Mouse (Mus musculus) intestine, embryonic 14.5 days (tissue): Measurements from ENCODE around the gene Mast4. TPM values are rescaled to one million over a fixed set of nuclear protein-coding genes. Genes with fewer than 3 reads are reported as not detected.

Experiments used
- ATAC-seq: fragments of 200-750 bp; cut with Nextera tagmentation; replicated peaks from 2 replicates; pipeline ENCODE4 v1.8.0; 2017; ENCODE audit warnings: low read depth, moderate number of reproducible peaks, moderate TSS enrichment, moderate library complexity; ENCODE audit not compliant: low FRiP score, low TSS enrichment
- DNase-seq: peaks from one replicate; pipeline ENCODE4 v3.0.0-alpha.2; 2018; ENCODE audit warnings: low spot score
- H3K27ac ChIP-seq: fragments of 300-500 bp; sonication (generic); 2 replicates; pipeline ENCODE4 v1.5.1; 2014; ENCODE audit warnings: low read depth, mild to moderate bottlenecking, control low read depth
- H3K27me3 ChIP-seq: fragments of 300-500 bp; sonication (generic); replicated peaks from 2 replicates; pipeline ENCODE4 v1.6.1; 2014; ENCODE audit warnings: low read length, control low read depth; ENCODE audit not compliant: control insufficient read depth, insufficient read depth
- H3K36me3 ChIP-seq: fragments of 300-500 bp; sonication (generic); 2 replicates; pipeline ENCODE4 v1.6.1; 2014; ENCODE audit warnings: low read length, control low read depth; ENCODE audit not compliant: control insufficient read depth, insufficient read depth
- H3K4me1 ChIP-seq: fragments of 300-500 bp; sonication (generic); replicated peaks from 2 replicates; pipeline ENCODE4 v1.6.1; 2014; ENCODE audit warnings: low read length, control low read depth, mixed read lengths; ENCODE audit not compliant: control insufficient read depth, insufficient read depth
- H3K4me2 ChIP-seq: fragments of 300-500 bp; sonication (generic); 2 replicates; pipeline ENCODE4 v1.6.1; 2014; ENCODE audit warnings: low read length
- H3K4me3 ChIP-seq: fragments of 300-500 bp; sonication (generic); 2 replicates; pipeline ENCODE4 v1.5.1; 2014; ENCODE audit warnings: low read depth, low read length, control low read depth, mixed read lengths
- H3K9ac ChIP-seq: fragments of 300-500 bp; sonication (generic); 2 replicates; pipeline ENCODE4 v1.6.1; 2014; ENCODE audit warnings: mild to moderate bottlenecking, low read length
- H3K9me3 ChIP-seq: fragments of 300-500 bp; sonication (generic); 2 replicates; pipeline ENCODE4 v1.6.1; 2016; ENCODE audit warnings: low read length, control low read depth; ENCODE audit not compliant: control insufficient read depth
- WGBS: fragments of 180-500 bp; shearing (Covaris S2); extraction: QIAGEN DNeasy Blood & Tissue Kit; methylation state at CpG from one replicate; pipeline ENCODE4 v1.1.7; 2014; 5-methylcytosine and 5-hydroxymethylcytosine counted together
- polyA plus RNA-seq: library from polyadenylated mRNA; unstranded; fragments of >200 nt; fragmentation: Nextera tagmentation; extraction: Ambion mirVana; gene quantifications from 2 replicates; pipeline ENCODE4 v1.2.1, GENCODE M21; 2014

The Mast4 gene
- polyA plus RNA-seq, 1 experiment from 2014 or later = 31.9 TPM

GRCm38 (mm10) chr13:103073461-103073860 is 260.8 kb downstream of the Mast4 start:
- H3K36me3 ChIP-seq = no peaks in the 10 kb centered on the region
- WGBS = 70% methylated on average over 4 of the region's 4 CpGs
- no peak overlapping the region for H3K27ac ChIP-seq
- H3K9ac ChIP-seq = no peak overlapping the region
- H3K4me2 ChIP-seq = no peak overlapping the region
- no peak overlapping the region for H3K4me3 ChIP-seq
- H3K9me3 ChIP-seq = no peaks in the 10 kb centered on the region
- ATAC-seq (no peak), DNase-seq (no peak)
- H3K4me1 ChIP-seq = no peaks in the 10 kb centered on the region
- H3K27me3 ChIP-seq = no peaks in the 10 kb centered on the region

- H3K4me1 ChIP-seq = no peaks in the 10 kb centered on the region
- no peaks in the 10 kb centered on the region for H3K27me3 ChIP-seq
- no peak overlapping the region for H3K4me3 ChIP-seq
- H3K9ac ChIP-seq = no peak overlapping the region
- ATAC-seq = no peak
- no peaks in the 10 kb centered on the region for H3K36me3 ChIP-seq
- H3K4me2 ChIP-seq = no peak overlapping the region
- WGBS = 74% methylated on average over 3 of the region's 3 CpGs
- DNase-seq = no peak
- no peak overlapping the region for H3K27ac ChIP-seq
- H3K9me3 ChIP-seq = no peaks in the 10 kb centered on the region
These were observed 262.5 kb downstream of the Mast4 start for GRCm38 (mm10) chr13:103071783-103072182.

- Histone ChIP-seq H3K36me3 (no peaks in the 10 kb centered on the region), H3K27ac (no peak overlapping the region), H3K27me3 (no peaks in the 10 kb centered on the region), H3K9me3 (no peaks in the 10 kb centered on the region), H3K4me1 (no peaks in the 10 kb centered on the region), H3K4me2 (no peak overlapping the region), H3K4me3 (no peak overlapping the region), H3K9ac (no peak overlapping the region)
- ATAC-seq (no peak), DNase-seq (no peak)
- 59% methylated on average over 7 of the region's 7 CpGs for WGBS
These were observed 266.6 kb downstream of the Mast4 start for GRCm38 (mm10) chr13:103067581-103068166.

GRCm38 (mm10) chr13:103065437-103065836 is 268.9 kb downstream of the Mast4 start:
- ATAC-seq = no peak
- WGBS = 67% methylated on average over 7 of the region's 7 CpGs
- H3K36me3 ChIP-seq = no peaks in the 10 kb centered on the region
- H3K9ac ChIP-seq = no peak overlapping the region
- H3K4me1 ChIP-seq = no peaks in the 10 kb centered on the region
- H3K4me3 ChIP-seq = no peak overlapping the region
- no peaks in the 10 kb centered on the region for H3K9me3 ChIP-seq
- H3K27me3 ChIP-seq = no peaks in the 10 kb centered on the region
- DNase-seq = no peak
- H3K4me2 ChIP-seq = no peak overlapping the region
- no peak overlapping the region for H3K27ac ChIP-seq

- Histone ChIP-seq H3K4me3 (no peak overlapping the region), H3K9ac (no peak overlapping the region), H3K36me3 (no peaks in the 10 kb centered on the region), H3K4me2 (no peak overlapping the region), H3K9me3 (no peaks in the 10 kb centered on the region), H3K27me3 (no peaks in the 10 kb centered on the region), H3K27ac (no peak overlapping the region), H3K4me1 (no peaks in the 10 kb centered on the region)
- ATAC-seq = no peak
- 64% methylated on average over 2 of the region's 2 CpGs for WGBS
- no peak for DNase-seq
These were observed 272.6 kb downstream of the Mast4 start for GRCm38 (mm10) chr13:103061680-103062079.

GRCm38 (mm10) chr13:103059995-103060652 is 274.2 kb downstream of the Mast4 start:
- no peak overlapping the region for H3K27ac ChIP-seq
- ATAC-seq (no peak), DNase-seq (no peak)
- H3K4me1 ChIP-seq = no peaks in the 10 kb centered on the region
- no peaks in the 10 kb centered on the region for H3K9me3 ChIP-seq
- H3K27me3 ChIP-seq = no peaks in the 10 kb centered on the region
- WGBS = 75% methylated on average over 11 of the region's 11 CpGs
- no peak overlapping the region for H3K9ac ChIP-seq
- no peaks in the 10 kb centered on the region for H3K36me3 ChIP-seq
- H3K4me3 ChIP-seq = no peak overlapping the region
- no peak overlapping the region for H3K4me2 ChIP-seq

GRCm38 (mm10) chr13:103056451-103056850 is 277.8 kb downstream of the Mast4 start:
- Histone ChIP-seq H3K9me3 (no peaks in the 10 kb centered on the region), H3K27ac (no peak overlapping the region), H3K4me2 (no peak overlapping the region), H3K27me3 (no peaks in the 10 kb centered on the region), H3K36me3 (no peaks in the 10 kb centered on the region), H3K4me1 (no peaks in the 10 kb centered on the region), H3K4me3 (no peak overlapping the region), H3K9ac (no peak overlapping the region)
- 60% methylated on average over 10 of the region's 10 CpGs for WGBS
- ATAC-seq (no peak), DNase-seq (no peak)

GRCm38 (mm10) chr13:103052661-103053060 is 281.6 kb downstream of the Mast4 start:
- WGBS = 54% methylated on average over 7 of the region's 7 CpGs
- no peak overlapping the region for H3K27ac ChIP-seq
- H3K27me3 ChIP-seq = no peaks in the 10 kb centered on the region
- H3K36me3 ChIP-seq = no peaks in the 10 kb centered on the region
- DNase-seq (no peak), ATAC-seq (no peak)
- H3K9me3 ChIP-seq = no peaks in the 10 kb centered on the region
- no peak overlapping the region for H3K4me3 ChIP-seq
- H3K4me2 ChIP-seq = no peak overlapping the region
- H3K4me1 ChIP-seq = no peaks in the 10 kb centered on the region
- no peak overlapping the region for H3K9ac ChIP-seq

- Histone ChIP-seq H3K27ac (no peak overlapping the region), H3K4me2 (no peak overlapping the region), H3K4me3 (no peak overlapping the region), H3K9ac (no peak overlapping the region), H3K9me3 (no peaks in the 10 kb centered on the region), H3K36me3 (no peaks in the 10 kb centered on the region), H3K27me3 (no peaks in the 10 kb centered on the region), H3K4me1 (no peaks in the 10 kb centered on the region)
- WGBS = 78% methylated on average over 7 of the region's 7 CpGs
- DNase-seq (no peak), ATAC-seq (no peak)
These were observed 285.3 kb downstream of the Mast4 start for GRCm38 (mm10) chr13:103048954-103049353.
